ENCODE assay signal across 31 mouse cellular contexts in genomic region chr4:84469400-84469799, GRCm38 (mm10).
"Had no signal": no experiment of that assay in that cellular context is flagged by ENCODE, and none has a peak within 500 bp of the region (broad histone marks: within the 10 kb centered on the region; RNA-seq: fewer than 3 reads in every experiment).

No protein-coding gene starts in this region.

- H3K4me3 ChIP-seq: left cerebral cortex, adult 2 months; limb, embryonic 10.5 days; limb, embryonic 12.5 days; limb, embryonic 13.5 days; limb, embryonic 15.5 days; liver, embryonic 12.5 days; liver, embryonic 13.5 days; liver, embryonic 15.5 days; lung, embryonic 15.5 days; megakaryocyte, embryonic 14.5 days; midbrain, embryonic 10.5 days; midbrain, embryonic 12.5 days; midbrain, embryonic 13.5 days; midbrain, embryonic 15.5 days; myocyte; neural tube, embryonic 12.5 days had no signal

- H3K27me3 ChIP-seq: limb, embryonic 12.5 days; limb, embryonic 13.5 days; limb, embryonic 15.5 days; liver, embryonic 12.5 days; liver, embryonic 13.5 days; liver, embryonic 15.5 days; lung, embryonic 15.5 days; megakaryocyte, embryonic 14.5 days; midbrain, embryonic 12.5 days; midbrain, embryonic 13.5 days; midbrain, embryonic 15.5 days; neural tube, embryonic 12.5 days had no signal

- H3K27ac ChIP-seq: left cerebral cortex, adult 2 months; limb, embryonic 10.5 days; limb, embryonic 12.5 days; limb, embryonic 13.5 days; limb, embryonic 15.5 days; liver, embryonic 12.5 days; liver, embryonic 13.5 days; liver, embryonic 14.5 days; liver, embryonic 15.5 days; lung, embryonic 15.5 days; macrophage; midbrain, embryonic 10.5 days; midbrain, embryonic 12.5 days; midbrain, embryonic 13.5 days; midbrain, embryonic 15.5 days; neural tube, embryonic 12.5 days had no signal

- DNase-seq: left cerebral cortex, postnatal 4 days; liver; liver, embryonic 13.5 days; liver, postnatal 0 days; lung, adult 18-20 months; lung, adult 2 months; lung, postnatal 10 days; lung, postnatal 14 days; lung, postnatal 4 days; midbrain, embryonic 14.5 days had no signal

- ATAC-seq: liver, embryonic 12.5 days; liver, postnatal 0 days; lung, postnatal 0 days; midbrain, embryonic 13.5 days; midbrain, embryonic 15.5 days; midbrain, embryonic 16.5 days had no signal

- H3K36me3 ChIP-seq: limb, embryonic 10.5 days; limb, embryonic 12.5 days; limb, embryonic 13.5 days; limb, embryonic 15.5 days; liver, embryonic 12.5 days; liver, embryonic 13.5 days; liver, embryonic 15.5 days; lung, embryonic 15.5 days; midbrain, embryonic 10.5 days; midbrain, embryonic 12.5 days; midbrain, embryonic 13.5 days; midbrain, embryonic 15.5 days; neural tube, embryonic 12.5 days had no signal

- H3K4me1 ChIP-seq: limb, embryonic 10.5 days; liver, embryonic 12.5 days; liver, embryonic 13.5 days; liver, embryonic 15.5 days; lung, embryonic 15.5 days; megakaryocyte, embryonic 14.5 days; midbrain, embryonic 10.5 days; midbrain, embryonic 12.5 days; midbrain, embryonic 15.5 days; neural tube, embryonic 12.5 days had no signal

- H3K9ac ChIP-seq: limb, embryonic 12.5 days; limb, embryonic 13.5 days; limb, embryonic 15.5 days; liver, embryonic 12.5 days; liver, embryonic 13.5 days; liver, embryonic 14.5 days; liver, embryonic 15.5 days; liver, postnatal 0 days; lung, embryonic 15.5 days; midbrain, embryonic 12.5 days; midbrain, embryonic 13.5 days; midbrain, embryonic 15.5 days; neural tube, embryonic 12.5 days had no signal

- H3K9me3 ChIP-seq: limb, embryonic 10.5 days; limb, embryonic 12.5 days; limb, embryonic 13.5 days; limb, embryonic 15.5 days; liver, embryonic 12.5 days; liver, embryonic 13.5 days; liver, embryonic 15.5 days; lung, embryonic 15.5 days; megakaryocyte, embryonic 14.5 days; midbrain, embryonic 10.5 days; midbrain, embryonic 12.5 days; midbrain, embryonic 13.5 days; midbrain, embryonic 15.5 days; neural tube, embryonic 12.5 days had no signal

- H3K4me2 ChIP-seq: limb, embryonic 12.5 days; limb, embryonic 13.5 days; limb, embryonic 15.5 days; liver, embryonic 11.5 days; liver, embryonic 12.5 days; liver, embryonic 13.5 days; liver, embryonic 15.5 days; lung, embryonic 15.5 days; midbrain, embryonic 11.5 days; midbrain, embryonic 12.5 days; midbrain, embryonic 13.5 days; midbrain, embryonic 15.5 days; neural tube, embryonic 12.5 days had no signal
